Mouse (Mus musculus) cortical plate, adult 2 months (tissue): ENCODE data around the gene Arhgef18.
A peak's percentile ranks its signal among the peaks of the same experiment; 100 is the strongest.

ENCODE experiments used
- CTCF ChIP-seq: fragments of 200-500 bp; IDR thresholded peaks from 2 replicates; pipeline ENCODE4 v1.5.1; 2011; ENCODE audit warnings: mild to moderate bottlenecking, control low read depth, low read length; ENCODE audit not compliant: insufficient read depth; ENCODE audit errors: extremely low read depth
- POLR2A ChIP-seq: fragments of 200-500 bp; IDR thresholded peaks from 2 replicates; pipeline ENCODE4 v1.6.1; 2011; ENCODE audit warnings: mild to moderate bottlenecking, low read length, control low read depth; ENCODE audit not compliant: insufficient read depth; ENCODE audit errors: extremely low read depth

DNA sequence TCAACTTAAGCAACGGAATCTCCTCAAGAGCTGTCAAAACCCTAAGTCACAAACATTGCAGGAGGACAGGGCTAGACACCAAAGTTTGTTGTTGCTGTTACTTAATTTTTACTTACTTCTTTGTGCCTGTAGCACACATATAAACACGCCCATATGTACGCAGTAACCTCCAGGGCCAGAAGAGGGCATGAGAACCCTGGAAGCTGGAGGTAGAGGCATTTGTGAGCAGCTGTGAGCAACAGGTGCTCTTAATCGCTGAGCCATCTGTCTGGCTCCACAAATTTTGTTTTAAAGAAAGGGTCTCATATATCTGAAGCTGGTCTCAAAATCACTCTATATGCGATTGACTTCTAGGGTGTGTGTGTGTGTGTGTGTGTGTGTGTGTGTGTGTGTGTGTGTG lies 71.5 kb downstream of the Arhgef18 start:
- TF ChIP-seq POLR2A, result no peak
- TF ChIP-seq CTCF, result peak; percentile 39
